Mouse (Mus musculus) embryo, embryonic 11.5 days (tissue): ENCODE data around the gene Thoc3.
"Not testable (repeated sequence)": the region's sequence is repeated elsewhere in the genome, so short reads cannot be mapped to it uniquely, and the experiment has no call there.

Experiments
- DNase-seq: peaks from one replicate; pipeline ENCODE4 v3.0.0-alpha.2; 2012; ENCODE audit warnings: low read depth, low spot score

Gene Thoc3

DNA sequence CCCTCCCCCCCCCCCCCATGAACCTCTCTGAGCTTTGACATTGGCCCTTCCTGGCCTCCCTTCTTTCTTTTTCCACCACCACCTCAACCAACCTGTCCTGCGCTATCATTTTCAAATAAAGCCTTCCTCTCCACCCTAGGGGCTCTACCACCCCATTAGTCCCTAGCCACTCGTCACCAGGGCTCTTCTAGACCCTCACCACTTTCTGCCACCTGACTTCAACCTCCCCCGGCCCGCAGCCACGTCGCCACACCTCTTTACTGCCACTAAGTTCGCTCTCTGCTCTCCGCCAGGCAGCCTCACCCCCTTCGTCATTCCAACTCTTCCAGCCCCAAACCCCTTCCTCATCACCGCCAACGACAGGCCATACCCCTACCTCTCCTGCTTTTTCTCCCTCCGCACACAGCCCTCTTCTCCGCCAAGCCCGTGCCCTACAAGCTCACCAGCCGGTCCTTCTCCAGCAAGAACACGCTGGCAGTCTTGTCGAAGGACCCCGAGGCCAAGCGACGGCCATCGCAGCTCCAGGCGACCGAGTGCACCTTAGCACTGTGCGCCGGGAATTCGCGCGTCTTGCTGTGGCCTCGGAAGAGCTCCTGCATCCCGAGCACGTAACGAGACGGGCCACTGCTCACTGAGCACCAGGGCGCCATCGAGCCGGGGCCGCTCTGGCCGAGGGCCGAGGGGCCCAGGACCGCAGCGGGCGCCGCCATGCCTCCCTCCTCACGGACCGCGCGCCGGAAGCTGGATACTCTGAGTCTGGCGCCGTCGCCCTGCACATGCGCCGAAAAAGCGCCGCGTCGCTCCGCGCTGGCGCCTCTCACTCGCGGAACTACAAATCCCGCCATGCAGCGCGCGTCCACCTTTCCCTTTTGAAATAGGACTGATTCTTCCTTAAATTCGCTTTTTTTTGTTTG lies at the start of gene Thoc3:
TSS of gene Thoc3 (minus strand) at position 752 of the 914 bp plus-strand sequence.
- peak; percentile 86 for DNase-seq

DNA sequence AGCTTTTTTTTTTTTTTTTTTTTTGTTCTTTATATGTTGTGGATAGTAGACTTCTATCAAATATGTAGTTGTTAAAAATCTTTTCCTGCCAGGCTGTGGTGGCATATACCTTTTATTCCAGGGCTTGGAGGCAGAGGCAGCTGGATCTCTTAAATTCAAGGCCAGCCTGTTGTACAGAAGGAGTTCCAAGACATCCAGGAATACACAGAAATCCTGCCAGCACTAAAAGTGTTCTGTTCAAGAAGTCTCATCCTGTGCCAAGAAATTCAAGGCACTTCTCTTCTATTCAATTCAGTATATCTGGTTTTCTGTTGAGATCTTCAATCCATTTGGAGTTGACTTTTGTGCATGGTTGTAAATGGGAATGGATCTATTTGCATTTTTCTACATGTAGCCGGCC lies 37.3 kb upstream of the Thoc3 start:
- no peak for DNase-seq

DNA sequence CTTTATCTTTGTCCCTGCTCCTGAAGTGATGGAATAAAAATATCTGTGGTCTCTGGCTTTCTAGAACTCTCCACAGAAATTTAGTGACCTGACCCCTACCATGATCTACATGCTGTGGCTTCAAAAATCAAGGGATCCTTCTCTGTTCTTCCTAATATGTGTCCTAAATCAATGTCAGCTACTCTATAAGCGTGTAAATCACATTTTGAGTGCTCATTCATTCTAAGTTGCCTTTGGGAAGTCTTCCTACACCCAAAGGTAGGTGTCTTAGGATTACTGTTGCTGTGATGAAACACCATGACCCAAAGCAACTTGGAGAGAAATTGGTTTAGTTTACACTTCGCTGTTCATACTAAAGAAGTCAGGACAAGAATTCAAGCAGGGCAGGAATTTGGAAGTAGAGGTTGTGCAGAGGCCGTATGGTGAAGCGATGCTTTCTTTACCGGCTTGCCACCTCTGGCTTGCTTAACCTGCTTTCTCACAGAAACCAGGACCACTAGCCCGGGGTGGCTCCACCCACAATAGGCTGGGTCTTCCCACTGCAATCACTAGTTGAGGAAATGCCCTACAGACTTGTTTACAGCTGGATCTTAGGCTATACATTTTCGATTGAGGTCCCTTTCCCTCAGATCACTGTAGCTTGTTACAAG lies 36.1 kb upstream of the Thoc3 start:
- DNase-seq: no peak

DNA sequence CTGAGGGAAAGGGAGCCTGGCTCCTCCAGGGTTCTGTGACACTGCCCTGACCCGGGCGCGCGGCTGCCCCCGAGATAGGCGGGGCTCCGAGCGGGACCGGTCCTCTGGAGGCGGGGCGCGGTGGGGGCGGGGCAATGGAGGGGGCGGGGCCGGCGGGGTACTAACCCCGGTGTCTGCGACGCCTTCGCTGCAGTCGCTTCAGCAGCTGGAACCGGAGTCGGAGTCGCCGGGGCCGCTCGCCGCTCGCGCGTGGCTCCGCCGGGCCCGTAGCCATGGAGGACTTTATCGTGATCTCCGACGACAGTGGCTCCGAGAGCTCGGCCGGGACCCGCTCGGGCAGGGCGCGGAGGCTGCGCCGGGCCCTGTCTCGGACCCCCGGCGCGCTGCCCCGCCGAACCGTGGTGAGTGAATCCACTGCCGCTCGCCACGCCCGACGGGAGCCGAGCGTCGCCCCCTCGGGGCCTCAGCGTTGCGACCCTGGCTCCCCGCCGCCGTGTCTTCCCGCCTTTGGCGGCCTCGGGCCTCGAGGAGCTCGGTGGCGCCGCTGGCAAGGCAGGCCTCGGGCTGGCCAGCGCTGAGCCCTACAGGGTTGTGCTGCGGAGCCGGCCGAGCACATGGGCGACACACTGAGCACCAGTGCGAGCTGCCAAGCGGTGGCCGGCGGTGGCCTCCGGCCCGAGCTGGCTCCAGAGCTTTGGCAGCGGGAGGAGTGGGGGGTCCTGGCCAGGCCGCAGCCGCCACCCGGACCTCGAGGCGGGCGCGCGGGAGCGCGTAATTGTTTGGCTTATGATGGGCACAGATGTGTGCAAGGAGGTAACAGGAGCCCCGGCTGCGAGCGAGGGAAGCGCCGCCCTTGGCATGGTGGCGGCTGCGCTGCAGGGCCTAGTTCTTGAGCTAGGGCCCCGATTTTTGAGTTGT lies 35.2 kb upstream of the Thoc3 start, which contains the start of gene Simc1:
TSS of gene Simc1 (plus strand) at position 176 of the 918 bp plus-strand sequence.
- peak; percentile 41 for DNase-seq

DNA sequence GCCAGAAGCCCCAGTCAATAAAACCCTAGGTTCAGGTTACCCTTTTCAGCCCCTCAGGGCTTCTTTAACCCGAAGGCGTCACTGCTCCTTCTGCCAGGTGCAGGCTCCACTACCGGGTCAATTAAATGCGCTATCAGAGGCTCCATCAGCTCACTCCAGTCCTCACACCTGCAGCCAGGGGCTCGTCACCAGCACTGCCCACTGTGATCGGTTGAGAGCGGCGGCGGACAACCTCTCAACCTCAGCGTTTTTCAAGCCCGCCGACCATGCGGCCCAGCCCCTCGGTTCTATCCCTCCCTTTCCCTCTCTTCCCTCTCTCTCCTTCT lies 34.6 kb upstream of the Thoc3 start:
- DNase-seq: peak; percentile 13

DNA sequence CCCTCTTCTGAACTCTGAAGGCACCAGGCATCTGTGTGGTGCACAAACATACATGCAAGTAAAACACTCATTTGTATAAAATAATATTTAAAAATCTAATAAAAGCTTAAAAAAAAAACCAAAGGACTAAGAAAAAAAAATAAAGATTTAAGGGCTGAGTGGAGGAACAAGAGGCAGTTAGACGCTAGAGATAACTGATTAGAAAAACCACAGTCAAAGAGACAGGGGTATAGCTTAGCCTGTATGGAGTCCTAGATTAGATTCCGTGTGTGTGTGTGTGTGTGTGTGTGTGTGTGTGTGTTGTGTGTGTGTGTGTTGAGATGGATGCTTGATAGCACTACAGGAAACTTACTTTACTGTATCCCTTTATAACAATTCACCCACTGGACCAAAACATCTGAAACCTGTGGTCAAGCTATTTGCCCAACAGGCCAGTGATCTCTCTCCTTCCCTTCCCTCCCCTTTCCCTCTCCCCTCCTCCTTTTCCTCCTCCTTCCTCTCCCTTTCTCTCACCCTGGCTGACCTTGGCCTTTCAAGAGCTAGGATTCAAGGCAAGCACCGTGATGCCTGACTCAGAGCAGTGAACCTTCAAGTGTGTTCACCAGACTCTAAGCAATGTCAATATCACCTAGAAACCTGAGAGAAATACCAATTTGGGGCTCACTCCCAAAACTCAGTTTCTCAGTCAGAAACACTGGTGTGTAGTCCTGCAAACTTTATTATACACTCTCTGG lies 33.5 kb upstream of the Thoc3 start:
- DNase-seq: no peak

DNA sequence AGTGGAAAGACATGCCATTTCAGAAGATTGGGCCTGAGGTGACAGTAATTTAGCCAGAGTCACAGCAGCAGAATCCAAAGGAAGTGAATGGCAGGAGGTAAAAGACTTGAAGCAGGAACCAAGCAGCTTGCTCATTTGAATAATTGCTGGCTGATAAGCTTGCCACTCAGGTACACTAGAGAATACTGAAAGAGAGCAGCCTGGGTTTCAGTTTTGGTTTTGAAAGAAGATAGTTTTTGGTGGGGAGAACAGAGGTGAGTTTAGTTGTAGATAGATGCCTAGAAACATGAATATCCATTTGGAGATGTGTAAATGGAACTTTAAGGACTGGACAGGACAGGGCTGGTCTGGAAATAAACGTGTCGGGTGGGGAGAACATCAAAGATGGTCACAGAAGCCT lies 32.7 kb upstream of the Thoc3 start:
- no peak for DNase-seq

DNA sequence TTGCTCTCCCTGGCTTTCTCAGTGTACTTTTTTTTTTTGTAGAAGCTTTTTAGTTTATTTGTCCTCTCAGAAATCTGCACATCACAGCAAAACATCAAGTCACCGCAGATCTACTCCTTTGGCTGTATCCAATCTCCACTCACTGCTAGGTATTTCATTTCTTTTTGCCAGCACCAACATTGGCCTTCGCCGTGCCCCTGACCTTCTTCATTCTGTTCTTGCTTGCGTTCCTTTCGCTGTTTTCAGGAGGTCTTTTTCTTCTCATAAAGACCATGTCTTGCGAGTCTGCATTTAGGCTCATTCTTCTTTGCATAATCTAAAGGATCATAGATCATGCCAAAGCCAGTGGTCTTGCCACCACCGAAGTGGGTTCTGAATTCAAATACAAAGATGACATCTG lies 30.9 kb upstream of the Thoc3 start:
- not testable (repeated sequence) for DNase-seq

DNA sequence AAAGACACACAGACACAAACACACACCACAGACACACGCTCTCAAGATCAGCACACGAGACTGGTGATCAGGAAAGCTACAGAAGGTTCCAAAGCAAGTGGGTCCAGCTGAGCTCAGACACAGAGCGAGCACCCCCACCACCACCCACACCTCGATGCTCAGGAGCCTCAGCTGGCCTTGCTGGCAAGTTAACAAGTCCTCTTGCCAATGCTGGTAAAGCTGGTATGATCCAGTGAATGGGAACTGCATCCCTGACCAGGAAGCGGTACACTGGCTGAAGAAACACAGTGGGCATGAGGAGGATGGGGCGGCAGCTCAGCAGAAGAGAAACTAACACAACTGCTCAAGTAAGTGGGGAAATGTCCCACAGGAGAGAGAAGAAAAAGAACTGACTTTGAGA lies 22.7 kb upstream of the Thoc3 start:
- no peak for DNase-seq

DNA sequence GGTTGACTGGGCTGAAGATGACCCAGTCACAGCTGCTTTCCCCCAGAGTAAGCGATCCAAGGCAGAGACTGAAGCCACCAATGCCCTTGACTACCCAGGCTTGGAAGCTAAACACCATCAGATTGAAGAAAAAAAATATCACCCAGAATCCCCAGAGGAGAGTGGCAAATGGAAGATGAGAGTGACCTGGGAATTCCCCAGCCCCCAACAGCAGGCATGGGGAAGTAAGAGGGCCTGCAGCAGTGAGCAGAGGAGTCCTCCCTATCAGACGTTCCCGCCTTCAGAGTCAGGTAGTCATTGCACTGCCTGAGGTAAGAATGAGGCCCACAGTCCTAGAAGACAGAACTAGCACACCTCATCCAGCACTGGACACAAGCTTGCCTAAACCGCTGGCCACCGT lies 21.8 kb upstream of the Thoc3 start:
- DNase-seq: no peak

DNA sequence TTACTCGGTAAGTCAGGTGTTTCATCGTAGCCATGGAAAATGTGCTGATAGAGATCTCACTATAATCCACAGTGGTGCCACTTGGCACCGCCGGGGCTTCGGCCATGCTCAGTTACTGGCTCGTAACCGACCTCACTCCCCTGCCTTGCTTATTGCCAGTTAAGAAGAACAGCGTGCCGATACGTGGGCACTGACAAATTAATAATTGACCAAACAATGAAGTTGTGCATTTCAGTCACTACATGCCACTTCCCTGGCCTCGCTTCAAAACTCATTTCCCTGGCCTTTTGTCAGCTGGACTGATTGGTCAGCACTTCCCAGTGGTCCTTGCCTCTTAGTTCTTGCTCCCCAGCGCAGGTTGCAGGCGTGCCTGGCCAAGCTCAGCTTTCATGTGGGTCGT lies 12.8 kb upstream of the Thoc3 start:
- no peak for DNase-seq

DNA sequence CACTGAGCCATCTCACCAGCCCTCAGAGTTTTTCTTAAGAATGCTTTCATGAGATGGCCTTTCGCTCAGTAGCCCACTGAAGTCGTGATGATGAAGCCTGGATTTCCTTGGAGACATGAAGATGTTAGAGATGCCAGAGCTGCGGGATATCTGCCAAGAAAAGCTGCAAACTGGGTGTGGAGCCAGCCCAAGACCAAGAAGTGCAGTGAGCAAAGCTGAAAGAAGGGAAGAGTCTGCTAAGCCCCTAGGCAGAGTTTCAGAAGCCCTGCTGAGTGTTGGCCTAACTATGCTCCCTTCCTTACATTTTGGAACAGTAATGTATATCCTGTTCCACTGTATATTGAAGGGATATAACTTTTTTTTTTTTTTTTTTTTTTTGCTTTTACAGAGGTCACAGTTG lies 10.6 kb upstream of the Thoc3 start:
- DNase-seq: no peak

DNA sequence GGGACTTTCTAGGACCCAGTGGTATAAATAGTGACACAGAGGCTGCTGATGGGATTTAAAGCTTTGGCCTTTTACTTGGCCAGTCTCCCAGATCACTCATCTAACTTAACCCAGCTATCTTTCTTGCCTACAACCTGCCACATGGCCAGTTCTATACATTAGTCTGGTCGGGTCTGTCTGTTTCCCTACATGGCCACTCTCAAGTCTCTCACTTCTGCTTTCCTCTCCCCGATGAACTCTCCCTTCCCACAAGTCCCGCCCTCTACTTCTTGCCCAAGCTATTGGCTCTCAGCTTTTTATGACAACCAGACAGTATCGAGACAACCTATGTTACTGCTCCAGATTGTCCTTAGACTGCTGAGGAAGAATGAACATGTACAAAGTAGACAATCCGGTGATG lies 7.1 kb upstream of the Thoc3 start:
- DNase-seq: no peak

DNA sequence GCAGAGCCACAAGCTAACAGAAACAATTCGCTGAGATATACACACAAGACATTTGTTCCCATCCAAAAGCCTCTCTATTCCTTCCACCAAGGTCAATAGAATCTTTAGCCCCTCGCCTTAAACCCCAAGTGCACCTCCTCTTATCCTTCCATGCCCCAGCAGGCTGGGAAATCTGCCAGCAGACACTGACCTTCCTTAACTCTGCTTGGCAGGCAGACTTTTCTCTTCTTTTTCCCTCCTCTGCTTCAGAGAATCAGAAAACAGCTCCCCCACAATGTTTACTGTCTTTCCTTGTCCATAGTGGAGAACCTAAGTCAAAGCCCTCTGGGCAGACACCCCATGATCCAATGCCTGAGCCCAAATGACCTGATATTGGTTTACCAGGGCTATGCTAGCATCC lies 6.3 kb upstream of the Thoc3 start:
- no peak for DNase-seq

DNA sequence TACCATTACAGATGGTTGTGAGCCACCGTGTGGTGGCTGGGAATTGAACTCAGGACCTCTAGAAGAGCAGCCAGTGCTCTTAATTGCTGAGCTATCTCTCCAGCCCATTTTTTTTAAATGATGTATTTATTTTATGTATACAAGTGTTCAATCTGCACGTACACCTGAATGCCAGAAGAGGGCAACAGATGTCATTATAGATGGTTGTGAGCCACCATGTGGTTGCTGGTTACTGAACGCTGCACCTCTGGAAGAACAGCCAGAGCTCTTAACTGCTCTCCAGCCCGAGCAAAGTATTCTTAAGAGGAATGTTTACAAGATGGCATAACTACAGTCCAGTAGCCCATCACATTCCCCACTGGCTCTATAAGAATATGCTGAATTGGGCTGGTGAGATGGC lies 3.3 kb upstream of the Thoc3 start:
- no peak for DNase-seq

DNA sequence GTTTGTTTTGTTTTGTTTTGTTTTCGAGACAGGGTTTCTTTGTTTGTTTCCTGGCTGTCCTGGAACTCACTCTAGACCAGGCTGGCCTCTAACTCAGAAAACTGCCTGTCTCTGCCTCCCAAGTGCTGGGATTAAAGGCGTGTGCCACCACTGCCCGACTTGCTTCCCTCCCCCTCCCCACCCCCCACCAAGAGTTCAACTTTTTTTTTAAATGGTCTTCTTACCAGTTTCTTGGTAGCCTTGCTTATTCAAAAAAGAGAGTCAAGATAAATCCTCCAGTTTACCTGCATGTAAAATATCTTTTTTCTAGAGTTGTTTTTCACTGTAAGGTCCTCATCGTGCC lies 334 bp upstream of the Thoc3 start:
- DNase-seq: no peak

DNA sequence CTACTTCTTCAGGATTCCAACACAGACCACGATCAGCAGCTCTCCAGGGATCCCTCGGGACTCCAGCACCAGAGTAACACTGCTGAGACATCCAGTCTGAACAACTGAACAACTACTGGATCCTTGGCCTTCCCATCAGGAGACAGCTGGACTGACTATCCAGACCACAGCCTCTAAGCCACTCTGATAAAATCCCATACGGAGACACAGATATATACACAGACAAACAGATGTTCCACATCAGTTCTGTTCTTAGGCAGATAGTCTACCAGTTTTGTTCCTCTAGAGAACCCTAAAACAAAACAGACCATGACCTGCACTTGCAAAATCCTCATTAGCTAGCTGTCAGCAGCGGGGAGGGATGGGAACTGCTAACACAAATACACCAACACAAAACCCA lies 9.4 kb downstream of the Thoc3 start:
- DNase-seq: no peak

DNA sequence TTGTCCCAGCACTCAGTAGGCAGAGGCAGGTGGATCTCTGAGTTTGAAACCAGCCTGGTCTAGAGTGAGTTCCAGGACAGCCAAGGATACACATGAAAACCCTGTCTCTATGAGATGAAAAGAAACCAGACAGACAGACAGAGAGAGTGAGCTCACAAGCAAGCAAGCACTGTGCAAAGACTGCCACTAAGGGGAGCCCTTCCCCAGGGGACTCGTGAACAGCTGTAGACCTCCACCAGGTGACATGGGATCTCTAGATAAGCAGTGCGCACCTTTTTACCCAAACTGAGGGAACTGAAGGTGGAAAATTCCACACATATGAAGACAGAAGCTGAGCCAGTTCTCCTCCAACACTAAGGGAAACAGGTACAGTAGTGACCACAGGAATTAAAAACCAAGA lies 11.6 kb downstream of the Thoc3 start:
- DNase-seq: no peak

DNA sequence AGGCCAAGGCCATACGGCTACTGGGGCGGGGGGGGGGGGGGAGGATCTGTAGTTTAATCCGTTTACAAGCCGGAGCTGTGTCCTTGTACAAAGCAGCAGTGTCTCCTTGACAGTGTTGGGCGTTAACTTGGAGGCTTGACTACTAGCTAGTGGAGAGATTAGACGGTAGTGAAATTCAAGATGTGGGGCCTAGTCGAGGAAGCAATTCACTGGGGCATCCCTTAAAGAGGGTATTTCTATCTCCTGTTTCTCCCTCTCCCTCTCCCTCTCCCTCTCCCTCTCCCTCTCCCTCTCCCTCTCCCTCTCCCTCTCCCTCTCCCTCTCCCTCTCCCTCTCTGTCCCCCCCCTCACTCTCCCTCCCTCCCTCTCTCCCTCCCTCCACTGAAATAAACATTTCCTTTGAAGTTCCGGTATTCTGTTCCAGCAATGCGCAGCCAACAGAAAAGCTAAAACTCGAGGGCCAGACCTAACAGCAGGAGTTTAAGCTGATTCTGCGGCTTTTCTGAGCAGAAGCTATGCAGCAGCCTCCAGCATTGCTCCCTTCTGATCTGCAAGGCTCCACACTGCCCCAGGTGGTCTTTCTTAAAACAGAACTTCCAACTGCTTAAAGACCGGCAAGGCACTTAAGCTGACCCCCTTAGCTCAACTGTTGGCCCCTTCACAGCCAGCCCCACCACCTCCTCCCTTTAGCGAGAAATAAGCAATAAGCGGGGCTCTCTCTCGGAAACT lies 21.0 kb downstream of the Thoc3 start:
- peak; percentile 57 for DNase-seq

DNA sequence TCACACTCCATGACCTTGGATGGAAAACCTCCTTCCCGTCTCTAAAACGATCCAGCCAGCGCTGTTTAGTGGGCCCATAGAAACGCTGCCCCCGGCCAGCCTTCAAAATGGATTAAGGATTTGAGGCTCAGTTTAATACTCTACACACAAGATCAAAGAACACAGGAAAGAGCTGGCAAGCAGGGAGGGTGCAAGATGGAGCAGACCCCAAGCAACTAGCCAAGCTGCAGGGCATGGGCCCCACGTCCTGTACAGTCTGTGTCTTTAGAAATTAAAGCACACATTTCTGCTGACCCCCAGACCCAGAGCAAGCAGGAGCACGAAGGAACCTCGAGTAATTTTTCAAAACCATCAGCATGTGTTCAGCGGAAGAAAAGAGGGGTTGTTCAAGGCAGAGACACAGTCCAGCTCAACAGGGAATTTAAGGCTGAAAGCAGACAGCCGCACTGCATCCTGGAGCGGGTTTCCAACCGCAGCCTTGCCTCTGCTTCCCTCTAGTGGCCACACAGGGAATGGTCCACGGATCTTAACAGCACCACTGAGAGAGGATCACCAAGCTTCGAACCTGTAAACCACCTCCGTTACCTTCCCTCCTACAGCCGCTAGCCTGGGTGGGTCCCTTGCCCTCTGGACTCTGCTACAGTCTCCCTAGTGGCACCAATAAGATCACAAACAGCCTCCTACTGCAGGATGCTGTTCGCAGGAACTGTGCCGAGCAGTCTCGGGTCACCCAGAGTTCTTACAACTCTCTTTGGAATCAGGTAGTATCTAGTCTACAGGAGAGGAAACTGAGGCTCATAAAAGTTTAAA lies 21.8 kb downstream of the Thoc3 start:
- DNase-seq: peak; percentile 75
